Mouse (Mus musculus) G1E (cell line): Measurements from ENCODE around the gene Sesn2.

ENCODE experiments used
- CTCF ChIP-seq: IDR thresholded peaks from 2 replicates; pipeline ENCODE4 v1.5.1; 2012; ENCODE audit warnings: low read depth, low read length, inconsistent platforms, mixed read lengths
- GATA1 ChIP-seq: IDR thresholded peaks from 2 replicates; pipeline ENCODE4 v1.6.1; 2012; ENCODE audit warnings: borderline replicate concordance, low read length, inconsistent platforms, mixed read lengths
- GATA2 ChIP-seq: IDR thresholded peaks from 2 replicates; pipeline ENCODE4 v1.6.1; 2012; ENCODE audit warnings: low read depth, low read length, inconsistent platforms, borderline replicate concordance
- POLR2AphosphoS5 ChIP-seq: IDR thresholded peaks from 2 replicates; pipeline ENCODE4 v1.6.1; 2012; ENCODE audit warnings: low read depth, low read length, inconsistent platforms; ENCODE audit not compliant: insufficient replicate concordance
- TAL1 ChIP-seq: conservative IDR thresholded peaks from 2 replicates; pipeline ENCODE4 v1.6.1; 2012; ENCODE audit warnings: low read depth, low read length, inconsistent platforms, mixed read lengths

- TF ChIP-seq CTCF (no peak), GATA2 (no peak), TAL1 (no peak), POLR2AphosphoS5 (no peak), GATA1 (no peak)
Measured at GRCm38 (mm10) chr4:132491748-132492147, 18.6 kb downstream of the Sesn2 start.
